Mouse (Mus musculus): ENCODE measurements around the gene Srpr.

The Srpr gene

DNA sequence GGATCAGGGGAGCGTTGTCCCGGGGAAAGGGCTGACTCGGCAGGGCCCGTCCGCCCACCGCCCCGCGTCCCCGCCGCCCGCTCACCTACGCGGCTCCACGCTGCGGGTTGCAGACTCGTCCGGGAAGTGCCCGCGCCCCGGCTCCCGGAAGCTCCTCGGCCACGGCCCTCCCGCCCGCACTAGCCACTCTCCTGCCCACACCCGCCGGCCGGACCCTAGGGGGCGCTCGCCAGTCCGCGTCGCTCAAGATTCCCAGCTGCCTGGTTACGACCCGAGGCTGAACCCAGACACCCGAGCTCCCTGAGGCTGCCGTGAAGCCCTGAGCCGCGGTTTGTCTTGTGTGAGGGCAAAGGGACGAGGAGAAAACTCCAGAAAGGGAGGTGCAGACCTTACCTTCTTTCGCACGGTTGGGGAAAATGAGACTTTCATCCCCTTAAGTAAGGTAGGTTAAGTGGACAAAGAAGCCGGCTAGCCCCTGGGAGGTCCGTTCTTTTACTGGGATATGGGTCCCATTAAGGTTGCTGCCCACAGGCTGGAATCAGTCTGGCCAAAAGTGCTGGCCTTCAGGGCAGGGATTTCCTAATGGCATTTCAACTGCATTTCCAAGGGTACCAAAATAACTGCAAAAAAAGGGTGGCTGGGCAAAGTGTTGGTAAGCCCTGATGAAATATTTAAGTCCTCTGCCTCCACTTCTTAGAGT lies at the start of gene Srpr, which contains the start of gene Tirap:
Srpr (plus strand) TSS at position 404 of the 700 bp plus-strand sequence.
Tirap (minus strand) TSS at position 520 of the 700 bp plus-strand sequence.
- peak; percentile 80 for DNase-seq (ENCODE audit: low read depth, low spot score)

DNA sequence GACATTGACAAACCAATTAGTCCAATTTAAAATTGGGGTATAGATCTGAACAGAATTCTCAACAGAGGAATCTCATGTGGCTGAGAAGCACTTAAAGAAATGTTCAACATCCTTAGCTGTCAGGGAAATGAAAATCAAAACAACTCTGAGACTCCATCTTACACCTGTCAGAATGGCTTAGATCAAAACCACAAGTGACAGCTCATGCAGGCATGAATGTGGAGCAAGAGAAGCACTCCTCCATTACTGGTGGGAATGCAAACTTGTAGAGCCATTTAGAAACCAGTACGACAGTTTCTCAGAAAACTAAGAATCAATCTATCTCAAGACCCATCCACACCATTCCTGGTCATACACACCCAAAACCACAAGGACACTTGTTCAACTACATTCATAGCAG lies 47.1 kb upstream of the Srpr start:
- DNase-seq (ENCODE audit: low read depth, low spot score) = no peak

DNA sequence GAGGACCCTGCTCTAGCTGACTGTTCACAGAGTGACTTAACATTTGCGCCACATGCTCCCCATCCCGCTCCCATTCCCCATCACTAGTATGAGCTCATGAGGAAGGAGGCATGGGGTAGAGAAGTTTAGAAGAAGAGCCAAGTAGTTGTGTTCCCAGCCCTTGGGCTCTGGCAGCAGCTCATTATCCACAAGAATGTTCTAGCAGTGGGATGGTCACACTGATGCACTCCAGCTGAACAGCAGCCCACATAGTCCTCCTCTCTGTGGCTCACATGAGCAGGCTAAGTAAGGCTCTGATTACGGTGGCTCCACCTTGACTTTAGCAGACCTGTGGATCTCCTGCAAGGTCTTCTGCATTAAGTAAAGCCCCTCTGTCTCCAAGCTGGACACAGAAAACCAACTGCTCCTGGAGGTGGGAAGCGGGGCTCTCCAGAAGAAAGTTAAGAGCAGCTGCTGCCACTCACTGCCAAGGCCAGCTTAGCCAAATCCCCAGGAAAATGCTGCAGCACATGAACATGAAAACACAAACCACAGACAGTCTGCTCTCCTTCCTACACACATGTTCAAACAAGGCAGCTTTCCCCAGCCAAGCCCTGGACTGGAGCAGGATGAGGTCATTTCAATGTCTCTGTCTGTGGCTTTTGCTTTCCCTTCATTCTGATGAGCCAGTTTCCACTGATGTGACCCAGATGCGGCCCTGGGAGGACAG lies 43.8 kb upstream of the Srpr start:
- DNase-seq (ENCODE audit: low read depth, low spot score) = no peak

- DNase-seq (ENCODE audit: low read depth, low spot score) = no peak
Observed at GRCm38 (mm10) chr9:35156862-35157261, 43.1 kb upstream of the Srpr start.

DNA sequence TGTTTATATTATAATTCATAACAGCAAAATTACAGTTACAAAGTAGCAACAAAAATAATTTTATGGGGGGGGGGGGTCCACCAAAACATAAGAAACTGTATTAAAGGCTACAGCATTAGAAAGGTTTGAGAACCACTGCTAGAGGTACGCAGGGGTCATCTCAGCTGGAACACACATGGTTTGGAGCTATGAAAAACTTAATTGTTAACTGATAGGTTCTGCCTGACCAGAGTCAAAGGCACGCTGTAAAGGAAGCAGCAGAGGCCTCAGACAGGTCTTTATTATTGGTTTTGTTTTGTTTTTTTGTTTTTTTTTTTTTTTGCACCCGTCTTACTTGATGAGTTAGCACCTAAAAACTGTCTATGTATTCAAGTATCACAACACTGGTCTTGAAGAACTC lies 41.5 kb upstream of the Srpr start:
- DNase-seq (ENCODE audit: low read depth, low spot score) = no peak

- DNase-seq (ENCODE audit: low read depth, low spot score) = no peak
Observed at GRCm38 (mm10) chr9:35160662-35161061, 39.3 kb upstream of the Srpr start.

DNA sequence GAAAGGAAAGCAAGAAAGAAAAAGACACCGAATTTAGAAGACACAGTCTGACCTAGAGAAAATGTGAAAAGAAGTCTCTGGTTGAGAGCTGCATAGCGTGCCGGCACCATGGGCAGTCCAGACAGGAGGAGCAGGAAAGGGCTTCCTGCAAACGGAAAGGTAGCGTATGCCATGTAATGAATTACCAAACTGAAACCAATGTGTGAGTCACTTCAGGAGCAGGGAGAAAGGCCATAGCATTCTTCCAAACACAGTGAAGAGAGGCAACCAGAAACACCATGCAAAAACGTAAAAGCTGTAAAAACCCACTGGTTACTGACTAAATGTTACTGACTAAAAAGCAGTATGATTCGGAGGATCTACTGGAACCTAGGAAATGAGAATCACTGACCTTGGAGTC lies 38.3 kb upstream of the Srpr start:
- DNase-seq (ENCODE audit: low read depth, low spot score) = no peak

DNA sequence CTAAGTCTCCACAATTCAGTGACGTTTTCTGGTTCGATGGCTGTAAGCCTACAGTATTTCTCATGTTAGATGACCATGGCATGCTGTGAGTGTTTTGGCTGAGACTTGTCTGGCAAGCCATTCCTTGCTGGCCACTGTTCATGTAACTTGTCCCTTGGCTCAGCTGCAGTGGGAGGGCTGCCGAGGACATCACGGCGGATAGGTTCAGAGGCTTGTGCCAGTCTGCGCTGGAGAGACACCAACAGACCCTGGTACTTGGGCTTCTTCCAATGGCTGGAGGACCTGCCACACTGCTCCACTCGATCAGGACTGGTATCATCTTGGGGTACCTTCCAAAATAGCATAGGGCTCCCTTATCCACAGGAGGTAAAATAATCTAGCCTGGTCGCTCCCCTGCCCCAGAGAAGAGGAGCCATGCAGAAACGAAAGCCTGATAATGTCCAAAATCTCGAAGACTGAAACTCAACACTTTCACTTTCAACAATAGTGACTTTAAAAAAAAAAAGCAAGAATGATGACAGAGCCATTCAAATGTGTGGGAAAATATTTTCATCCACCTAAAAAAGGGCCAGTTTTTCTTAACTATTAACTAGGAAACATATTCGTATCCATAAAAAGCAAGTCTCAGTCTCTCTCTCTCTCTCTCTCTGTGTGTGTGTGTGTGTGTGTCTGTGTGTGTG lies 36.8 kb upstream of the Srpr start:
- DNase-seq (ENCODE audit: low read depth, low spot score) = no peak

GRCm38 (mm10) chr9:35164142-35164874 lies 35.7 kb upstream of the Srpr start:
- DNase-seq (ENCODE audit: low read depth, low spot score) = no peak

DNA sequence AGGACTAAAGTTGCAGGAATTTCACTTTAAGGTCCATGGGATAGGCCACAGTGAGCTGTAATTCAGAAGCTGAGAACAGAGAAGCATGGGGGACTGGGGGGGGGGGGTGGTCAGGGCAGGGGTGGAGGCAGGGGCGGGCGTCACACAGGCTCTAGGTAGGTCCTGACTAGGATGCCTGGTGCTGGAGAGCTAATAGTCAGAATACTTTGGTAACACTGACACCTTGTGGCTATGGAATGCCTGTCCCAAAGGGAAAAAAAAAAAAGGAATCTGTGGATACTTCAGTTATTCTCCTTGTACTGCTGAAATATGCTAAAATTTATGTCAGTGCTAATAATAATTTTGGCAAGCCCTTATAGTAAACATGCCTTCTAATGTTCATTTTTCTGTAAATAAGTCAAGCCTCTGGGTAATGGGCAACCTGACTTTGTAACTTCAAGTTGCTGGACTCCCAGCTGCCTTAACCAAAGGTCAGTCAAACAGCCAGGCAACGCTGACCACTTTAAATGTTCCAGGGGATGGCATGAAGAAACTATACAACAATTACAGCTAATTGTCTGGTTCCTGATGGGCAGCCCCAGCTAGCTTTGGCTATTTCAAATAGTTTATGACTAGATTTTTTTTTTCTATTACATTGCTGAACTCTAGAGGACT lies 33.7 kb upstream of the Srpr start:
- no peak for DNase-seq (ENCODE audit: low read depth, low spot score)

DNA sequence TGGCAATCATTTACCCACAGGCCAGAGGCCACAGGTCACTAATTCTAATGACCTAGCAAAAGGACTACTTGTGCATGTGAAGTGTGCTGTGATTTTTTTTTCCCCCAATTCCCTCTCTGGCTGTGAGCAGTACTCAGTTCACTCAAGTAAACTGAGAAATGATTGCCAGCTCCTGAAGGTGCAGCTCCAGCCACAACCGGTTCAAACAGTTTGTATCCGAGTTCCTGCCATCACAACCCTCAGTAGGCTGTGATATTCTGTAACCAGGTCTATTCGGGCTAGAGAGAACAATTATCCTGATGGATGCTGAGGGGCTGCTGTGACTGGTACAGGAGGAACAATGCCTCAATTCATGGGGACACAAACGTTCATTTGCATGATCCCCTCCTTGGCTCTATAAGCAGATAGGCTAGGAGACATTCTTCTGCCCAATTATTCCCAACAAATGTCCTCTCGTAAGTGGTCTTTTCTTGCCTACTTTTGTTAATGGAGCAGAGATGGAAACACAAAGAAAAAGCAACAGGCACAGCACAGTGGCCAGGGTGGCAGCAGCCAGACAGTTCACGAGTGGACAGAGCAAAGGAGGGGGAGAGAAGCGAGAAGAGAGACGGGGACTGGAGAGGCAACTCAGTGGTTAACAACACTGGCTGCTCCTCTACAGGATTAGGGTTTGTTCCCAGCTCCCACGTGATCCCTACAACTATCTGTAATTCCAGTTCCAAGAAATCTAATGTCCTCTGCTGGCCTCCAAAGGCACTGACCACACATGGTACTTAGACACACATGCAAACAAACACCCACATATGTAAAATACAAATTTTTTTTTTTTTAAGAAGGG lies 33.0 kb upstream of the Srpr start:
- no peak for DNase-seq (ENCODE audit: low read depth, low spot score)

DNA sequence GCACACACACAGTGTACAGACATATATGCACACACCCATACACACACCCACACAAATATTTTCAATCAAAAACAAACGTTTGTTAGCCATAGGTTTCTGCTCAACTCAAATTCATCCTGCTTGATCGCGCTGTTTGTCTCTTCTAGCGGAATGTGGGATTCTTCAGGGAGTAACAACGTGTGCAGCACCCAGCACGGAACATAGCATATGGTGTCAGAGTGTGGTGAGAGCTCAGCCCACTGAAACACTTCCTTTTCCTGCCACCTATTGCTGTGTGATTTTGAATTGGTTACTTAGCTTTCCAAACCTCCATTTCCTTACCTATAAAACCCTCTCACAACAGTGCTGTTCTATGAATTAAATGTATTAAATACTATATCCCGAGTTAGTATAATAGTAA lies 29.9 kb upstream of the Srpr start:
- no peak for DNase-seq (ENCODE audit: low read depth, low spot score)

GRCm38 (mm10) chr9:35173331-35173730 lies 26.6 kb upstream of the Srpr start:
- no peak for DNase-seq (ENCODE audit: low read depth, low spot score)

- DNase-seq (ENCODE audit: low read depth, low spot score) = peak; percentile 92
Observed at GRCm38 (mm10) chr9:35175251-35176123, 24.5 kb upstream of the Srpr start, which contains the start of gene Dcps. TSS of gene Dcps (minus strand) at chr9:35176061.

- DNase-seq (ENCODE audit: low read depth, low spot score) = no peak
Observed at GRCm38 (mm10) chr9:35176124-35176659, 23.8 kb upstream of the Srpr start.

- DNase-seq (ENCODE audit: low read depth, low spot score) = no peak
Observed at GRCm38 (mm10) chr9:35182832-35183231, 17.1 kb upstream of the Srpr start.

- no peak for DNase-seq (ENCODE audit: low read depth, low spot score)
Observed at GRCm38 (mm10) chr9:35183359-35183758, 16.6 kb upstream of the Srpr start.

DNA sequence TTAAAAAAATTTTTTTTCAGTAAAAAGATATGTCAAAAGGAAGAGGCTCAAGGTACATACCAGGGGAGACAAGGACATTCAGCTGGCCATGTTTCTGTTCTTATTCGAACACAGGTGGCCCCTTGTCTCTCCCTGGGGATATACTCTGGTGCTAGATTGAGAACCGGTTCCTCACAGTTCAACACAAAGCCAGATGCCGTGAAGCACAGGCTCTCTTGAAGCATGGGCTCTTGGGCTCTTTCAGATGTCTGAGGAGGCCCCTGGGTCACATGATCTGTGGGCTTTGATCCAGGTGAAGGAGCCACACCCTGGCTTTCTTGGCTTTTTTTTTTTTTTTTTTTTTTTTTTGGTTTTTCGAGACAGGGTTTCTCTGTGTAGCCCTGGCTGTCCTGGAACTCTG lies 13.5 kb upstream of the Srpr start:
- peak; percentile 40 for DNase-seq (ENCODE audit: low read depth, low spot score)

DNA sequence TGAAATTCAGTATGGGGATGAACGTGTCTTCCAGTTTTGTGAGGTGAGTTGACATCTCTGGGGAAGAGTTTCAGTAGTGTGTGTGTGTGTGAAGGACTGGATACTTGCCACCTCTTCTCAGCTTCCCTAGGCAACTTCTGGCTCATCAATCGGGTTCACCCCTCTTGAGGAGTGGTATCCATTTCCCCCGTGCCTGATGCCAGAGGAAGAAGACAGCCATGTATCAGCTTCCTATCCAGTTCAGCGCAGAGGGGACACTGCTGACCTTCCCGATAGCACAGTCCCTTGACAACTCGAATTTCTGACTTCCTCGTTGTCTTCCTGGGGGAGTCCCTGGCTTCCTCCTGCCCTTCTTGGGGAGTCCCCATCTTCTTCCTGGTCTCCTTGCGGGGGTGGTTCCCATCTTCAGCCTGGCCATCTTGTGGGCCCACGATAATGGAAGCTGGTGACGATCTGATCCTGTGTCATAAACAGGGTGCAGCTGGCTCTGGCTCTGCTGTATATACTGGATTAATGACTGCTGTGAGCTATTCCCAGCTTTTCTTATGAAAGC lies 12.5 kb upstream of the Srpr start:
- no peak for DNase-seq (ENCODE audit: low read depth, low spot score)
